Mouse (Mus musculus) hindbrain, postnatal 0 days (tissue): ENCODE results near the gene Mad1l1. TPM values are rescaled to one million over a fixed set of nuclear protein-coding genes. Genes with fewer than 3 reads are reported as not detected.
A peak's percentile ranks its signal among the peaks of the same experiment; 100 is the strongest.

Experiments
- ATAC-seq: fragments of 200-750 bp; cut with Nextera tagmentation; 2 replicates; pipeline ENCODE4 v1.8.0; 2017; ENCODE audit warnings: mild to moderate bottlenecking, moderate TSS enrichment, moderate library complexity
- DNase-seq: peaks from one replicate; pipeline ENCODE4 v3.0.0-alpha.2; 2015; ENCODE audit warnings: low spot score
- H3K27ac ChIP-seq: fragments of 300-500 bp; sonication (generic); 2 replicates; pipeline ENCODE4 v1.5.1; 2014; ENCODE audit warnings: mild to moderate bottlenecking
- H3K27me3 ChIP-seq: fragments of 300-500 bp; sonication (generic); 2 replicates; pipeline ENCODE4 v1.6.1; 2014; ENCODE audit warnings: low read length, mixed read lengths; ENCODE audit not compliant: insufficient read depth
- H3K36me3 ChIP-seq: fragments of 300-500 bp; sonication (generic); 2 replicates; pipeline ENCODE4 v1.6.1; 2014; ENCODE audit warnings: low read length, mixed read lengths; ENCODE audit not compliant: insufficient read depth
- H3K4me1 ChIP-seq: fragments of 300-500 bp; sonication (generic); 2 replicates; pipeline ENCODE4 v1.6.1; 2014; ENCODE audit warnings: antibody characterized with exemption, low read length, mixed read lengths; ENCODE audit not compliant: insufficient read depth
- H3K4me2 ChIP-seq: fragments of 300-500 bp; sonication (generic); 2 replicates; pipeline ENCODE4 v1.6.1; 2014; ENCODE audit warnings: low read depth, mild to moderate bottlenecking, low read length, moderate library complexity, mixed read lengths
- H3K4me3 ChIP-seq: fragments of 300-500 bp; sonication (generic); 2 replicates; pipeline ENCODE4 v1.5.1; 2014; ENCODE audit warnings: low read length
- H3K9ac ChIP-seq: fragments of 300-500 bp; sonication (generic); replicated peaks from 2 replicates; pipeline ENCODE4 v1.6.1; 2014; ENCODE audit warnings: mild to moderate bottlenecking, low read length, moderate library complexity, mixed read lengths
- H3K9me3 ChIP-seq: fragments of 300-500 bp; sonication (generic); 2 replicates; pipeline ENCODE4 v1.6.1; 2016; ENCODE audit warnings: low read length, mixed read lengths
- CTCF ChIP-seq: IDR thresholded peaks from 2 replicates; pipeline ENCODE4 v1.5.1; 2016; ENCODE audit warnings: antibody characterized with exemption, control low read depth, low read depth
- WGBS: fragments of 180-500 bp; shearing (Covaris S2); extraction: QIAGEN DNeasy Blood & Tissue Kit; methylation state at CpG from one replicate; pipeline ENCODE4 v1.1.7; 2014; 5-methylcytosine and 5-hydroxymethylcytosine counted together
- polyA plus RNA-seq: library from polyadenylated mRNA; unstranded; fragments of >200 nt; fragmentation: Nextera tagmentation; extraction: Ambion mirVana; gene quantifications from 2 replicates; pipeline ENCODE4 v1.2.1, GENCODE M21; 2015
- total RNA-seq: library from RNA; depleted of rRNA; stranded (reverse); fragments of >200 nt; gene quantifications from 2 replicates; pipeline ENCODE4 v1.2.3, GENCODE M21; 2014

The Mad1l1 gene
- total and polyA plus RNA-seq, 2 experiments from 2014 or later, result 29.1 to 30.9 TPM

- Histone ChIP-seq H3K27ac (no peak overlapping the region), H3K27me3 (no peaks in the 10 kb centered on the region), H3K4me2 (no peak overlapping the region), H3K36me3 (no peaks in the 10 kb centered on the region), H3K9me3 (peaks cover 5% of the 10 kb centered on the region), H3K4me3 (no peak overlapping the region), H3K4me1 (no peaks in the 10 kb centered on the region), H3K9ac (no peak overlapping the region)
- TF ChIP-seq CTCF, result no peak
- no peak for ATAC-seq
- no peak for DNase-seq
- 45% methylated on average over 18 of the region's 18 CpGs for WGBS
Observed at GRCm38 (mm10) chr5:139985073-139985746, 336.1 kb downstream of the Mad1l1 start.

DNA sequence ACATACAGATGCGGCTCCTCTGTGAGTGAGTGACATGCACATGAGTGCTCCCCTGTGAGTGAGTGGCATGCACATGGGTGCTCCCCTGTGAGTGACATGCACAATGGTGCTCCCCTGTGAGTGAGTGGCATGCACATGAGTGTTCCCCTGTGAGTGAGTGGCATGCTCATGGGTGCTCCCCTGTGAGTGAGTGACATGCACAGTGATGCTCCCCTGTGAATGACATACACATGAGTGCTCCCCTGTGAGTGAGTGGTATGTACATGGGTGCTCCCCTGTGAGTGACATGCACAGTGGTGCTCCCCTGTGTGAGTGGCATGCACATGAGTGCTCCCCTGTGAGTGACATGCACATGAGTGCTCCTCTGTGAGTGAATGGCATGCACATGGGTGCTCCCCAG lies 339.4 kb downstream of the Mad1l1 start:
- ATAC-seq, result no peak
- Histone ChIP-seq H3K9ac (no peak overlapping the region), H3K9me3 (no peaks in the 10 kb centered on the region), H3K27me3 (no peaks in the 10 kb centered on the region), H3K27ac (no peak overlapping the region), H3K4me2 (no peak overlapping the region), H3K4me1 (no peaks in the 10 kb centered on the region), H3K4me3 (no peak overlapping the region), H3K36me3 (no peaks in the 10 kb centered on the region)
- WGBS, result 83% methylated on average over 1 of the region's 1 CpGs
- DNase-seq, result no peak
- no peak for TF ChIP-seq CTCF

DNA sequence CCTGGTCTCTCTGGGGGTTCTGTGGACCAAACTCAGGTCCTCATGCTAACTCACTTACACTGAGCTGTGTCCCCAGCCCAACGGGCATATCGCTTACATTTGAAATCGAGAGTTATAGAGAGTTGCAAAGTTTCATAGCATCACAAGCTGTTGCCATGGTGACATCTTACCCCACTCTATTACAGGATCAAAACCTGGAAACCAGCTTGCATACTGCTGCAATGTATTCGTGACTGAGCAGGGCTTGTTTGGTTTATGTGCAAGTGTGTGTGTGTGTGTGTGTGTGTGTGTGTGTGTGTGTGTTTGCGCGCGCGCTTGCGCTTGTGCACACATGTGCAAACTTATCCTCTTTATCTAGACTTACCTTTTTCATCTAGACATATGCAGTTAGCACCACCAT lies 342.0 kb downstream of the Mad1l1 start:
- 63% methylated on average over 9 of the region's 9 CpGs for WGBS
- peak; percentile 43; the same call in 1 of the 2 replicates for ATAC-seq
- Histone ChIP-seq H3K27ac (no peak overlapping the region), H3K4me2 (no peak overlapping the region), H3K27me3 (no peaks in the 10 kb centered on the region), H3K9ac (no peak overlapping the region), H3K9me3 (no peaks in the 10 kb centered on the region), H3K36me3 (no peaks in the 10 kb centered on the region), H3K4me3 (no peak overlapping the region), H3K4me1 (no peaks in the 10 kb centered on the region)
- no peak for TF ChIP-seq CTCF
- DNase-seq, result peak; percentile 54

DNA sequence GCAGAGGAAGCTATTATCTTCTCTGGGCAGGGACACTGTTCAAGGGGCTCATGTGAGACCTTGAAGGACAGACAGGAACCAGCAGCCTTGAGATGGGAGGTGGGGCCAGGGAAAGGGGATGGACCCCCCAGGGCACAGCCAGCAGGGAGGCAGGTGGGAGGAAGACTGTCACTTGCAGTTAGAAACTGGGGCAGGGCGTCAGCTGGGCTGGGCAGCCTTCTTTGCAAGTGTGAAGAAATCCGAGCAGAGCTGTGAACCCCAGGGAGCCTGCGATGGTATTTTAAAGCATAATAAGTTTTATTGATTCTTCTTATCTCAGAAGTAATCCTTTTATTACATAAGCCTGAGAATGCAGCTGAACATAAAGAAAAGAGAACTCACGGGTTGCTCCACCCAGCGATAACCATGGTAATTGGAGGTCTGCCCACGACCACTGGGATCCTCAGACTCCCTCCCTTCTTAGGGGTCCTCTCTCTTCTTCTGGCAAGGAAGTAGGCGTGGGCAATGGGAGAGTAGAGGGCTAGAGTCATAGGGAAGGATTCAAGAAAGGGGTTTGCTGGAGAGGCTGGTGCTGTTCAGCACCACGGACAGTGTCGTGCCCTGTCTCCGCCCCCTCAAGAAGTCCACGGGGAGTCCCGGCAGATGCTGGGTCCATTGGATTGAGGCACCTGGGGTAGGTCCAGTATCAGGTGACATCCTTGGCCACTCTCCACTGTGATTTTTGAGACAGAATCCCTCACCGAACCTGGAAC lies 342.7 kb downstream of the Mad1l1 start:
- no peak for TF ChIP-seq CTCF
- Histone ChIP-seq H3K27ac (no peak overlapping the region), H3K4me1 (no peaks in the 10 kb centered on the region), H3K27me3 (no peaks in the 10 kb centered on the region), H3K4me3 (no peak overlapping the region), H3K4me2 (no peak overlapping the region), H3K9me3 (no peaks in the 10 kb centered on the region), H3K9ac (no peak overlapping the region), H3K36me3 (no peaks in the 10 kb centered on the region)
- DNase-seq, result no peak
- peak; percentile 28; the same call in 1 of the 2 replicates for ATAC-seq
- 6% methylated on average over 13 of the region's 13 CpGs for WGBS

DNA sequence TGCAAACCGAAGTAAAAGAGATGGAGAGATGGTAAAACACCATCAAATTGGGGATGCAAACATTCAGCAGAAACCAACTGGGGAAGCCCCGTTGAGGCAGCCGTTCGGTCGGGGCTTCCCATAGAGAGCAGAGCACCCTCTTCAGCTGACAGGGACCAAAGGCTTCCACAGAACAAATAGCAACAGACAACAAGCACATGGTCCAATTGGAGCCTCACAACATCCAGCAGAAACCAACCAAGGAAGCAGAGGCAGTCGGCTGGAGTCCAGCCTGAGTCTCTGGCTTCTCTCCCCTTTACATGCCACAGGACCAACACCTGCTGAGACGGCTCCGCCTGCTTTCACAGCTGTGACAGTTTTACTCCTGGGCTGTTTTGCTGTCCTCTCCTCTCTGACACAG lies 343.9 kb downstream of the Mad1l1 start:
- no peak for TF ChIP-seq CTCF
- H3K9me3 ChIP-seq, result no peaks in the 10 kb centered on the region
- no peak overlapping the region for H3K27ac ChIP-seq
- H3K4me3 ChIP-seq, result no peak overlapping the region
- no peak overlapping the region for H3K9ac ChIP-seq
- no peak overlapping the region for H3K4me2 ChIP-seq
- H3K4me1 ChIP-seq, result no peaks in the 10 kb centered on the region
- no peaks in the 10 kb centered on the region for H3K27me3 ChIP-seq
- no peak for DNase-seq
- no peaks in the 10 kb centered on the region for H3K36me3 ChIP-seq
- 35% methylated on average over 8 of the region's 8 CpGs for WGBS
- ATAC-seq, result no peak

DNA sequence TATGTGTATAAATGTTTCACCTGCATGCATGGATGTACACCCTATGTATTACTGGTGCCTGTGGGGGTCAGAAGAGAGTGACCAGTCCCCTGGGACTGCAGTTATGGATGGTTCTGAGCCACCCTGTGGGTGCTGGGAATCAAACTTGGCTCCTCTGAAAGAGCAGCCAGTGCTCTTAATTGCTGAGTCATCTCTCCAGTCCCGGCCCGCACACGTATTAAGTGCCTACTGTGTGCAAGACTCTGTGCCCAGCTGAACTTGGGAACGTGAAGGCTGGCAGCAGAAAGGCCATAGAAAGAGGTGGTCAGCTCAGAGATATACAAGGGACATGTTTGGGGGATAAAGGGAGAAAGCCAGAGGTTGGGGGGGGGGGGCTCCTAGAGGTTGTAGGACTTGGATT lies 344.8 kb downstream of the Mad1l1 start:
- H3K9ac ChIP-seq, result no peak overlapping the region
- no peaks in the 10 kb centered on the region for H3K9me3 ChIP-seq
- 76% methylated on average over 4 of the region's 4 CpGs for WGBS
- no peaks in the 10 kb centered on the region for H3K36me3 ChIP-seq
- H3K27me3 ChIP-seq, result no peaks in the 10 kb centered on the region
- TF ChIP-seq CTCF, result no peak
- no peak overlapping the region for H3K4me2 ChIP-seq
- no peak overlapping the region for H3K4me3 ChIP-seq
- ATAC-seq (no peak), DNase-seq (no peak)
- no peaks in the 10 kb centered on the region for H3K4me1 ChIP-seq
- H3K27ac ChIP-seq, result no peak overlapping the region

DNA sequence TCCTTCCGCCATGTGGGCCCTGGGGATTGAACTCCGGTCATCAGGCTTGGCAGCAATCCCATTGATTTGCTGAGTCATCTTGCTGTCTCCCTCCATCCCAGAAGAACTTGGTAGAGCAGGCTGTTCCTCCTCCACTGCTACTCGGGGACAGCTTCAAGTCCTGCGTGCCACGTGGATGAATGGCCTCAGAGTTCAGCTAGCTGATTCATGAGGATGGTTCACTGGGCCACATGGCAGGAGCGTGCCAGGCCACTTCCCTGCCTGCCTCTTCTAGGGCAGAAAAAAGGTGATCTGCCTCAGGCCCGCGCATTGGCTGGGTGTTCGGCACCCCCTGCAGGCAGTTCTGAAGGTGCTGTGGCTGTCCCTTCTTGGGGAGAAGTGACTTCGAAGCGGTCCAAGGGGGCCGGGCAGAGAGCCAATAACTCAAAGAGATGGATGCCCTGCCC lies 351.1 kb downstream of the Mad1l1 start:
- Histone ChIP-seq H3K27me3 (no peaks in the 10 kb centered on the region), H3K27ac (no peak overlapping the region), H3K4me1 (0 out of 2 replicates have a peak, but pooled peaks cover 5% of the 10 kb centered on the region), H3K36me3 (no peaks in the 10 kb centered on the region), H3K4me3 (no peak overlapping the region), H3K9me3 (no peaks in the 10 kb centered on the region), H3K9ac (no peak overlapping the region), H3K4me2 (no peak overlapping the region)
- DNase-seq (peak; percentile 64), ATAC-seq (no peak; the same call in 1 of the 2 replicates)
- 43% methylated on average over 12 of the region's 12 CpGs for WGBS
- TF ChIP-seq CTCF, result peak; percentile 53
